Mouse (Mus musculus) spleen, adult 2 months (tissue): ENCODE measurements around the gene Slf2.

Experiments
- CTCF ChIP-seq: fragments of 200-500 bp; IDR thresholded peaks from 2 replicates; pipeline ENCODE4 v1.5.1; 2011; ENCODE audit warnings: mild to moderate bottlenecking, inconsistent platforms; ENCODE audit not compliant: insufficient read depth, insufficient read length, insufficient replicate concordance; ENCODE audit errors: extremely low read depth
- POLR2A ChIP-seq: fragments of 200-500 bp; IDR thresholded peaks from 2 replicates; pipeline ENCODE4 v1.6.1; 2011; ENCODE audit warnings: low read depth, low read length, inconsistent platforms

GRCm38 (mm10) chr19:44933136-44933535 lies 2.2 kb downstream of the Slf2 start:
- TF ChIP-seq POLR2A, result no peak
- no peak for TF ChIP-seq CTCF
